Mouse (Mus musculus): ENCODE results near the gene Gm5797.
"Not testable (repeated sequence)": the region's sequence is repeated elsewhere in the genome, so short reads cannot be mapped to it uniquely, and the experiment has no call there.

Gene Gm5797

DNA sequence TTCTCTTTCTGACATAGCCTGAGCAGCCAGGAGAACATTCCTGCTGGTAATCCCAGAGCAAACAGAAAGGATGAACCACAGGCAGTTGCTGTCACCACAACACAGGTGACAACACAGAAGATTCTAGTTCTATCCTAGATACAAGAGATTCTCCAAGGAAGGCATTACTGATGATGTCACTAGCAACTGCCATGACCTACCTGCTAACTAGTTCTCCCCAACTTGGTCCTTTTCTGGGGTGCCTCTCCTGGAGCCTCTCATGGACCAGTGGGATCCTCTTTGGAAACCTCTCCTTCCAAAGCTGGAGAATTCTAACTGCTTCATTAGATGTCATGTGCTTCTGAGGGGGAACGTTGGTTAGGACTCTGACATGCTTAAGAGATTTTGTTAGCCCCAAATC is at the start of gene Gm5797:
TSS of gene Gm5797 (minus strand) at position 101 of the 400 bp plus-strand sequence.
- DNase-seq (ENCODE audit: low spot score), result not testable (repeated sequence)

DNA sequence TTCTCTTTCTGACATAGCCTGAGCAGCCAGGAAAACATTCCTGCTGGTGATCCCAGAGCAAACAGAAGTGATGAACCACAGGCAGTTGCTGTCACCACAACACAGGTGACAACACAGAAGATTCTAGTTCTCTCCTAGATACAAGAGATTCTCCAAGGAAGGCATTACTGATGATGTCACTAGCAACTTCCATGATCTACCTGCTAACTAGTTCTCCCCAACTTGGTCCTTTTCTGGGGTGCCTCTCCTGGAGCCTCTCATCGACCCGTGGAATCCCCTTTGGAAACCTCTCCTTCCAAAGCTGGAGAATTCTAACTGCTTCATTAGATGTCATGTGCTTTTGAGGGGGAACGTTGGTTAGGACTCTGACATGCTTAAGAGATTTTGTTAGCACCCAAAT is 32.8 kb upstream of the Gm5797 start, which contains the start of gene Gm8374:
TSS of gene Gm8374 (minus strand) at position 101 of the 400 bp plus-strand sequence.
- not testable (repeated sequence) for DNase-seq (ENCODE audit: low spot score)

DNA sequence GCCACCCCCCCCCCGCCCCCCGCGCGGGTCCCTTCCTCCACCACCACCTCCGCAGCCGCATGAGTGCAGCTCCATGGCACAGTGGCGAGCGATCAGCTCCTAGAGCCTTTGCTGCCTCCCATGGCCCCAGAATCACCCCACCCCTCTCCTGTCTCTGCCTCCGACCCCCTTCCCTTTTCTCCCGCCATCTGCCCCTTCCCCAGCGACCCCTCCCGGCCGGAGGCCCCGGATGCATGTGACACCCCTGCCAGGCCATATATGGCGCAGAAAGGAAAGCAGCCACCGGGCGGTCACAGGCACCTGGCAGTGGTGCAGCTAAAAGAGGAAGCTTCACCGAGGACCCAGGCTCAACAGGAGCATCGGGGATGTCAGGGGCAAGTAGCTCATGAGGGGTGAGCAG is 17.1 kb downstream of the Gm5797 start:
- peak; percentile 2 for DNase-seq (ENCODE audit: low spot score)

DNA sequence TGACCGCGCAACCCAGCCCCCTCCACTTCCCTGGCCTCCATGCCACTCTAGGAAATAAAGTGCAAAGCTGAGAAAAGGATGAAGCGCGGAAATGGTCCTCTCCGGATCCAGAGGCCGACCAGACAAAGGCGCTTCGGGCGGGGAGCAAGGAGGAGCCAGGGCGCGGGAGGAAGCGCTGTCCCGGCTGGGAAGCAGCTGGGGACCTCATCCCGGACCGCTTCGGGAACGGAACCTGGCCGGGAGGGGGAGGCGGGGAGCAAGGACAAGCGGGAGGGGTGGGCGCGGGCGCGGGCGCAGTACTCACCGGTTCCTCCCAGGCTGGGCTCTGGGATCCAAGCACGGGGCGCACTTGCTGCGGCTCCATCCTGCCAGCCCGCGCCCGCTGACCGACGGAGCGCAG is 17.5 kb downstream of the Gm5797 start, which contains the start of gene Gm3739:
TSS of gene Gm3739 (minus strand) at position 389 of the 400 bp plus-strand sequence.
- peak; percentile 2 for DNase-seq (ENCODE audit: low spot score)

Data from urinary bladder, postnatal 14 days (tissue).